ENCODE assay signal across 20 mouse cellular contexts in the genomic region with DNA sequence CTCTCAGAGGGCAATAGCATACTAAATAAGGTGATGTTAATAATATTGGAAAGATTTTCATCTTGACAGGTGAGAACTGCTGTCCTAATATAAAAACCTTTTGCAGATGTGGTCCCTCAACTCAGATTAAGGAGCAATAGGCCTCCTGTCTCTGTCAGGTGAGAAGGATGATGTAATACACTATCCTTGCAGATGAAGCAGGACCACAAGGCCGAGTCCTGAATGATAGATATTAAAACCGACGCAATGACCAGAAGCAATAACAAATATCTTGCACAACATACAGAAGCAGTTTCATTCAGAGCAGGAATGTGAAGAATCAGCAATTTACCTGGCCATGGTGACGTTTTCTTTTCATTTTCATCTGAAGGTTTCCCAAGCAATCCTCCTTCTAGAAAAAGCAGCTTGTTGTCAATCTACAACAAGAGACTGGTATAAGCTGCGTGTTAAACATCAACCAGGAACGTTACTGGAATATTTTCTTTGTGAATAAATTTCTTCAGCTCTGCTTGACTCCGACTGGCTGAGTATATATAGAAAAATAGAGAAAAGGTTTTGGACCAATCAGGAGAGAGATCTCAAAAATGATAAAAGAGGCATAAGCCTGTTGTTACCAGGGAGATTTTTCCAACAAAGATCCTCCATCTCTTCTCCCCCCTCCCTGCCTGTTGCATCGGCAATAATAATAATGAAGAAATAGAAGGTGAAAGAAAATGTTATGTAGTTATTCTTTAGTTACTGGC.
A peak's percentile ranks its signal among the peaks of the same experiment; 100 is the strongest.
DNase-seq lines count a peak whose midpoint lies in the region; ATAC-seq and TF ChIP-seq lines count a peak whose summit lies in the region.
"Had no signal": no experiment of that assay in that cellular context is flagged by ENCODE, and none has a peak within 500 bp of the region (broad histone marks: within the 10 kb centered on the region; RNA-seq: fewer than 3 reads in every experiment).

No protein-coding gene starts in this region.

- ATAC-seq in hindbrain, embryonic 13.5 days (ENCODE audit: low FRiP score), result no peak
- ATAC-seq in hindbrain, embryonic 11.5 days (ENCODE audit: low FRiP score), result no peak
- ATAC-seq in hindbrain, postnatal 0 days, result peak; percentile 45; the same call in 1 of the 2 replicates
- no peak; the same call in 1 of the 2 replicates for ATAC-seq in neural tube, embryonic 15.5 days (ENCODE audit: low FRiP score)
- ATAC-seq: intestine, embryonic 16.5 days had no signal

- WGBS in hindbrain, embryonic 13.5 days, result 70% methylated on average over 8 of the region's 8 CpGs
- WGBS in hindbrain, embryonic 11.5 days, result 77% methylated on average over 8 of the region's 8 CpGs
- WGBS in hindbrain, postnatal 0 days, result 67% methylated on average over 8 of the region's 8 CpGs
- WGBS in neural tube, embryonic 15.5 days, result 72% methylated on average over 8 of the region's 8 CpGs

- H3K27ac ChIP-seq in hindbrain, embryonic 13.5 days, result no peak overlapping the region
- no peak overlapping the region for H3K27ac ChIP-seq in hindbrain, embryonic 11.5 days (ENCODE audit: low read depth, low read length)
- H3K27ac ChIP-seq in hindbrain, postnatal 0 days, result peak overlapping the region; percentile 45; the same call in 1 of the 2 replicates
- H3K27ac ChIP-seq in neural tube, embryonic 15.5 days (replicated peaks), result no peak overlapping the region
- H3K27ac ChIP-seq: limb, embryonic 13.5 days; liver, embryonic 14.5 days had no signal

- no peak overlapping the region for H3K4me2 ChIP-seq in hindbrain, embryonic 13.5 days
- no peak overlapping the region for H3K4me2 ChIP-seq in hindbrain, embryonic 11.5 days (replicated peaks; ENCODE audit: low read depth, low read length)
- 0 out of 2 replicates have a peak overlapping the region, but pooled peaks have one; percentile 10 for H3K4me2 ChIP-seq in hindbrain, postnatal 0 days (ENCODE audit: low read depth, low read length)
- H3K4me2 ChIP-seq in neural tube, embryonic 15.5 days, result no peak overlapping the region
- H3K4me2 ChIP-seq: heart, embryonic 12.5 days; limb, embryonic 13.5 days had no signal

- peak overlapping the region; percentile 23 for H3K4me3 ChIP-seq in hindbrain, embryonic 13.5 days
- H3K4me3 ChIP-seq in hindbrain, embryonic 11.5 days (ENCODE audit: low read depth, low read length), result no peak overlapping the region
- H3K4me3 ChIP-seq in hindbrain, postnatal 0 days (ENCODE audit: low read length), result peak overlapping the region; percentile 27
- peak overlapping the region; percentile 22 for H3K4me3 ChIP-seq in neural tube, embryonic 15.5 days (replicated peaks)
- H3K4me3 ChIP-seq: heart, embryonic 12.5 days; limb, embryonic 13.5 days had no signal

- H3K36me3 ChIP-seq in hindbrain, embryonic 13.5 days, result no peaks in the 10 kb centered on the region
- no peaks in the 10 kb centered on the region for H3K36me3 ChIP-seq in hindbrain, embryonic 11.5 days (ENCODE audit: control insufficient read depth, insufficient read depth, low read length)
- no peaks in the 10 kb centered on the region for H3K36me3 ChIP-seq in hindbrain, postnatal 0 days (ENCODE audit: insufficient read depth, low read length)
- no peaks in the 10 kb centered on the region for H3K36me3 ChIP-seq in neural tube, embryonic 15.5 days
- H3K36me3 ChIP-seq: G1E; heart, embryonic 12.5 days; limb, embryonic 13.5 days had no signal

- no peak for TF ChIP-seq CTCF in hindbrain, postnatal 0 days (IDR thresholded peaks at IDR 0.05; ENCODE audit: low read depth)

- H3K4me1 ChIP-seq in hindbrain, embryonic 13.5 days (replicated peaks), result no peaks in the 10 kb centered on the region
- H3K4me1 ChIP-seq in hindbrain, embryonic 11.5 days (replicated peaks; ENCODE audit: control insufficient read depth, insufficient read depth, low read length), result no peaks in the 10 kb centered on the region
- no peaks in the 10 kb centered on the region for H3K4me1 ChIP-seq in hindbrain, postnatal 0 days (ENCODE audit: insufficient read depth, low read length)
- no peaks in the 10 kb centered on the region for H3K4me1 ChIP-seq in neural tube, embryonic 15.5 days
- H3K4me1 ChIP-seq: heart, embryonic 12.5 days; limb, embryonic 13.5 days had no signal

- intact Hi-C loops in left cerebral cortex, postnatal 14 days (cut with DNase I), result no loop called here

- no peak overlapping the region for H3K9ac ChIP-seq in hindbrain, embryonic 13.5 days
- no peak overlapping the region for H3K9ac ChIP-seq in hindbrain, embryonic 11.5 days (ENCODE audit: low read depth, low read length)
- no peak overlapping the region; the same call in 1 of the 2 replicates for H3K9ac ChIP-seq in hindbrain, postnatal 0 days (replicated peaks; ENCODE audit: low read length)
- no peak overlapping the region for H3K9ac ChIP-seq in neural tube, embryonic 15.5 days (replicated peaks)
- H3K9ac ChIP-seq: heart, embryonic 12.5 days; limb, embryonic 13.5 days; liver, embryonic 14.5 days had no signal

- no peaks in the 10 kb centered on the region for H3K27me3 ChIP-seq in hindbrain, embryonic 13.5 days
- no peaks in the 10 kb centered on the region for H3K27me3 ChIP-seq in hindbrain, embryonic 11.5 days (ENCODE audit: control insufficient read depth, insufficient read depth, low read length)
- H3K27me3 ChIP-seq in hindbrain, postnatal 0 days (ENCODE audit: insufficient read depth, low read length), result no peaks in the 10 kb centered on the region
- no peaks in the 10 kb centered on the region for H3K27me3 ChIP-seq in neural tube, embryonic 15.5 days (replicated peaks)
- H3K27me3 ChIP-seq: heart, embryonic 12.5 days; limb, embryonic 13.5 days had no signal

- 0 out of 2 replicates have a peak, but pooled peaks cover 2% of the 10 kb centered on the region for H3K9me3 ChIP-seq in hindbrain, embryonic 13.5 days
- H3K9me3 ChIP-seq in hindbrain, embryonic 11.5 days (ENCODE audit: control insufficient read depth, low read length), result no peaks in the 10 kb centered on the region
- H3K9me3 ChIP-seq in hindbrain, postnatal 0 days (ENCODE audit: low read length), result 0 out of 2 replicates have a peak, but pooled peaks cover 2% of the 10 kb centered on the region
- H3K9me3 ChIP-seq in neural tube, embryonic 15.5 days (replicated peaks), result no peaks in the 10 kb centered on the region
- H3K9me3 ChIP-seq: G1E; heart, embryonic 12.5 days; limb, embryonic 13.5 days had no signal

- DNase-seq in hindbrain, embryonic 11.5 days (ENCODE audit: low spot score), result no peak
- DNase-seq in left cerebral cortex, postnatal 14 days (ENCODE audit: low spot score in 2 of 2), result peak; percentile 11 to 52
- DNase-seq in left cerebral cortex, adult 8-10 months (ENCODE audit: low spot score in 2 of 2), result no peak
- DNase-seq in hindbrain, postnatal 0 days (ENCODE audit: low spot score), result peak; percentile 18
- no peak for DNase-seq in kidney, adult 11 months
- DNase-seq: cerebellum, postnatal 10 days; embryo, embryonic 11 days; gastrocnemius, postnatal 36 days; kidney, postnatal 14 days; layer of hippocampus, adult 9-11 months; retina, postnatal 1 day; right cerebral cortex, postnatal 4 days; thymus, postnatal 25 days had no signal

Comparison
In these comparisons a context has a peak if more than half of its experiments do, and no peak if none do; other contexts are left out.
1. DNase-seq: peak in left cerebral cortex, postnatal 14 days (2 of 2) and hindbrain, postnatal 0 days (single experiment); none in hindbrain, embryonic 11.5 days (single experiment), left cerebral cortex, adult 8-10 months (0 of 2) and kidney, adult 11 months (single experiment).